Mouse (Mus musculus) CH12.LX (cell line): ENCODE measurements around the gene Prom1. TPM values are rescaled to one million over a fixed set of nuclear protein-coding genes. Genes with fewer than 3 reads are reported as not detected.
A peak's percentile ranks its signal among the peaks of the same experiment; 100 is the strongest.

Experiments
- DNase-seq: peaks from one replicate; pipeline ENCODE4 v3.0.0-alpha.2; 2013; ENCODE audit errors: extremely low read depth
- H3K27ac ChIP-seq: 2 replicates; pipeline ENCODE4 v1.5.1; 2012; ENCODE audit warnings: low read depth, mild to moderate bottlenecking, control low read depth, moderate library complexity; ENCODE audit not compliant: insufficient read depth
- H3K27me3 ChIP-seq: replicated peaks from 2 replicates; pipeline ENCODE3; 2012; ENCODE audit warnings: inconsistent platforms
- H3K36me3 ChIP-seq, 2 experiments: replicated peaks in 1 of 2; 2 replicates each; pipeline versions ENCODE3 to v1.6.1; 2012; ENCODE audit warnings: inconsistent platforms in 1 of 2, low read length in 1 of 2, mild to moderate bottlenecking in 1 of 2, mixed read lengths in 1 of 2, moderate library complexity in 1 of 2; ENCODE audit not compliant: control insufficient read depth in 1 of 2, insufficient read depth in 1 of 2
- H3K4me1 ChIP-seq, 2 experiments: 2 replicates each; pipeline ENCODE4 v1.6.1; 2012; ENCODE audit warnings: inconsistent platforms in 1 of 2, moderate library complexity in 1 of 2; ENCODE audit not compliant: insufficient read depth in 2 of 2, control insufficient read depth in 1 of 2
- H3K4me2 ChIP-seq: 2 replicates; pipeline ENCODE4 v1.6.1; 2012; ENCODE audit warnings: low read depth, mild to moderate bottlenecking, control low read depth; ENCODE audit not compliant: poor library complexity, insufficient read depth, severe bottlenecking
- H3K4me3 ChIP-seq, 3 experiments: fragments of 150-350 bp in 1 of 3; sonication (generic) in 1 of 3; replicated peaks in 1 of 3; 2 replicates each; pipeline versions ENCODE3 to v1.5.1; 2011 to 2012; ENCODE audit warnings: low read depth in 2 of 3, low read length in 2 of 3, mild to moderate bottlenecking in 2 of 3, moderate library complexity in 2 of 3, control low read depth in 1 of 3, improper control_type of control experiment in 1 of 3, inconsistent platforms in 1 of 3, mixed read lengths in 1 of 3; ENCODE audit not compliant: poor library complexity in 1 of 3
- H3K79me2 ChIP-seq: replicated peaks from 2 replicates; pipeline ENCODE4 v1.6.1; 2012; ENCODE audit warnings: mild to moderate bottlenecking, moderate library complexity; ENCODE audit not compliant: control insufficient read depth, poor library complexity, insufficient read depth, severe bottlenecking; ENCODE audit errors: extremely low read depth
- H3K9ac ChIP-seq: 2 replicates; pipeline ENCODE4 v1.6.1; 2012; ENCODE audit warnings: low read depth, mild to moderate bottlenecking, control low read depth, moderate library complexity; ENCODE audit not compliant: insufficient read depth
- H3K9me3 ChIP-seq: replicated peaks from 2 replicates; pipeline ENCODE3; 2012; ENCODE audit warnings: low read length, inconsistent platforms, mixed read lengths
- BHLHE40 ChIP-seq: IDR thresholded peaks from 2 replicates; pipeline ENCODE4 v1.6.1; 2011; ENCODE audit warnings: mild to moderate bottlenecking, low read depth, low read length, improper control_type of control experiment
- CHD1 ChIP-seq: IDR thresholded peaks from 2 replicates; pipeline ENCODE4 v1.6.1; 2012; ENCODE audit warnings: low read depth, low read length, improper control_type of control experiment, inconsistent platforms
- CTCF ChIP-seq, 2 experiments: IDR thresholded peaks in 1 of 2; conservative IDR thresholded peaks in 1 of 2; 2 replicates each; pipeline ENCODE4 v1.5.1; 2011 to 2012; ENCODE audit warnings: low read depth in 2 of 2, low read length in 2 of 2, improper control_type of control experiment in 1 of 2, inconsistent platforms in 1 of 2, mild to moderate bottlenecking in 1 of 2, moderate library complexity in 1 of 2
- ELF1 ChIP-seq: IDR thresholded peaks from 2 replicates; pipeline ENCODE4 v1.6.1; 2014; ENCODE audit warnings: low read depth, mild to moderate bottlenecking, inconsistent platforms, low read length, improper control_type of control experiment
- EP300 ChIP-seq: IDR thresholded peaks from 2 replicates; pipeline ENCODE4 v1.6.1; 2011; ENCODE audit warnings: low read length, improper control_type of control experiment
- ETS1 ChIP-seq: conservative IDR thresholded peaks from 2 replicates; pipeline ENCODE4 v1.6.1; 2012; ENCODE audit warnings: low read depth, mild to moderate bottlenecking, inconsistent platforms, low read length, improper control_type of control experiment, moderate library complexity
- HCFC1 ChIP-seq: IDR thresholded peaks from 2 replicates; pipeline ENCODE4 v1.6.1; 2012; ENCODE audit warnings: low read depth, mild to moderate bottlenecking, inconsistent platforms, low read length, improper control_type of control experiment
- IRF4 ChIP-seq: IDR thresholded peaks from 2 replicates; pipeline ENCODE4 v1.6.1; 2014; ENCODE audit warnings: low read depth, mild to moderate bottlenecking, inconsistent platforms, low read length, improper control_type of control experiment
- JUN ChIP-seq: IDR thresholded peaks from 2 replicates; pipeline ENCODE4 v1.6.1; 2011; ENCODE audit warnings: low read depth, mild to moderate bottlenecking, low read length, improper control_type of control experiment, moderate library complexity; ENCODE audit not compliant: insufficient read depth
- JUND ChIP-seq: conservative IDR thresholded peaks from 2 replicates; pipeline ENCODE4 v1.6.1; 2011; ENCODE audit warnings: low read depth, low read length, improper control_type of control experiment
- KAT2A ChIP-seq: IDR thresholded peaks from 2 replicates; pipeline ENCODE4 v1.6.1; 2012; ENCODE audit warnings: low read length, improper control_type of control experiment, inconsistent platforms; ENCODE audit not compliant: insufficient replicate concordance
- MAFK ChIP-seq: IDR thresholded peaks from 2 replicates; pipeline ENCODE4 v1.6.1; 2011; ENCODE audit warnings: low read length, improper control_type of control experiment; ENCODE audit not compliant: insufficient replicate concordance
- MAX ChIP-seq: IDR thresholded peaks from 2 replicates; pipeline ENCODE4 v1.6.1; 2011; ENCODE audit warnings: low read length, improper control_type of control experiment
- MAZ ChIP-seq: IDR thresholded peaks from 2 replicates; pipeline ENCODE4 v1.6.1; 2012; ENCODE audit warnings: low read depth, mild to moderate bottlenecking, inconsistent platforms, low read length, improper control_type of control experiment, moderate library complexity
- MXI1 ChIP-seq: IDR thresholded peaks from 2 replicates; pipeline ENCODE4 v1.6.1; 2011; ENCODE audit warnings: mild to moderate bottlenecking, low read depth, low read length, improper control_type of control experiment
- MYC ChIP-seq: IDR thresholded peaks from 2 replicates; pipeline ENCODE4 v1.6.1; 2011; ENCODE audit warnings: low read depth, mild to moderate bottlenecking, improper control_type of control experiment, low read length
- NELFE ChIP-seq: IDR thresholded peaks from 2 replicates; pipeline ENCODE4 v1.6.1; 2011; ENCODE audit warnings: low read depth, low read length, improper control_type of control experiment
- NRF1 ChIP-seq: IDR thresholded peaks from 2 replicates; pipeline ENCODE4 v1.6.1; 2014; ENCODE audit warnings: low read depth, mild to moderate bottlenecking, inconsistent platforms, low read length, improper control_type of control experiment, moderate library complexity
- POLR2A ChIP-seq: IDR thresholded peaks from 2 replicates; pipeline ENCODE4 v1.6.1; 2011; ENCODE audit warnings: low read depth, mild to moderate bottlenecking, improper control_type of control experiment, low read length
- POLR2AphosphoS2 ChIP-seq: IDR thresholded peaks from 2 replicates; pipeline ENCODE4 v1.6.1; 2011; ENCODE audit warnings: low read depth, low read length, improper control_type of control experiment
- RCOR1 ChIP-seq: conservative IDR thresholded peaks from 2 replicates; pipeline ENCODE4 v1.6.1; 2012; ENCODE audit warnings: low read depth, mild to moderate bottlenecking, inconsistent platforms, low read length, improper control_type of control experiment
- TBP ChIP-seq: conservative IDR thresholded peaks from 2 replicates; pipeline ENCODE4 v1.6.1; 2011; ENCODE audit warnings: low read depth, low read length, improper control_type of control experiment
- TCF12 ChIP-seq: IDR thresholded peaks from 2 replicates; pipeline ENCODE4 v1.6.1; 2014; ENCODE audit warnings: low read depth, mild to moderate bottlenecking, inconsistent platforms, low read length, improper control_type of control experiment
- UBTF ChIP-seq: IDR thresholded peaks from 2 replicates; pipeline ENCODE4 v1.6.1; 2012; ENCODE audit warnings: low read depth, mild to moderate bottlenecking, inconsistent platforms, low read length, improper control_type of control experiment, moderate library complexity
- USF1 ChIP-seq: IDR thresholded peaks from 2 replicates; pipeline ENCODE4 v1.6.1; 2014; ENCODE audit warnings: low read depth, mild to moderate bottlenecking, inconsistent platforms, low read length, improper control_type of control experiment
- ZC3H11A ChIP-seq: IDR thresholded peaks from 2 replicates; pipeline ENCODE4 v1.6.1; 2012; ENCODE audit warnings: low read depth, mild to moderate bottlenecking, inconsistent platforms, low read length, improper control_type of control experiment
- ZNF384 ChIP-seq: IDR thresholded peaks from 2 replicates; pipeline ENCODE4 v1.6.1; 2012; ENCODE audit warnings: low read depth, low read length, improper control_type of control experiment, inconsistent platforms
- dilution Hi-C: fragments of 300-500 bp; cut with MboI; formaldehyde crosslinking; loops from 2 replicates; pipeline ENCODE4 v1.14.3; 2020; ENCODE audit warnings: low sequenced_read_pairs; ENCODE audit not compliant: extremely low pct_unique_long_range_greater_than_20kb, extremely low pct_ligation_motif_present
- in situ Hi-C: fragments of 300-500 bp; cut with MboI; formaldehyde crosslinking; loops from 3 replicates; pipeline ENCODE4 v1.14.3; 2019; ENCODE audit warnings: low sequenced_read_pairs, low pct_ligation_motif_present, low pct_unique_long_range_greater_than_20kb, mixed read lengths
- polyA plus RNA-seq: library from polyadenylated mRNA; unstranded; fragments of >175 nt; gene quantifications from 2 replicates; pipeline ENCODE4 v1.2.1, GENCODE M21; 2012; ENCODE audit warnings: low read depth; ENCODE audit not compliant: insufficient read length
- total RNA-seq, 2 experiments: library from RNA; depleted of rRNA; stranded (reverse); fragments of 300-350 nt in 1 of 2; fragments of >200 nt in 1 of 2; gene quantifications; 2 replicates each; pipeline ENCODE4 v1.2.3; 2012 to 2014

Gene Prom1
- total and polyA plus RNA-seq, 3 experiments, result 0.13 to 0.39 (median 0.21) TPM

GRCm38 (mm10) chr5:43948111-43948743, 153.6 kb downstream of the Prom1 start:
- Histone ChIP-seq H3K4me2 (peak overlapping the region; percentile 95), H3K9ac (peak overlapping the region; percentile 59), H3K36me3 (no peaks in the 10 kb centered on the region), H3K4me1 (peaks cover 10 to 48% of the 10 kb centered on the region in 2 experiments), H3K27ac (peak overlapping the region; percentile 73), H3K4me3 (peak overlapping the region; percentile 37 to 47 (median 41)), H3K9me3 (no peaks in the 10 kb centered on the region), H3K27me3 (no peaks in the 10 kb centered on the region)
- peak; percentile 95 for DNase-seq
- dilution Hi-C loops (no loop called here), in situ Hi-C loops (no loop called here)
- TF ChIP-seq MXI1 (no peak), ZNF384 (peak; percentile 97), CTCF (conservative IDR thresholded peaks at IDR 0.05 in 1 of 2, IDR thresholded peaks at IDR 0.05 in 1 of 2; ENCODE audit: low read depth in 2 of 2, low read length in 2 of 2) (no peak), BHLHE40 (peak; percentile 74), JUND (0 out of 2 replicates have a peak, but pooled peaks have one; percentile 45), IRF4 (peak; percentile 21; the same call in 1 of the 2 replicates), NRF1 (0 out of 2 replicates have a peak, but pooled peaks have one; percentile 26), TCF12 (peak; percentile 85), MAFK (no peak), JUN (0 out of 2 replicates have a peak, but pooled peaks have one; percentile 1), EP300 (peak; percentile 61), ETS1 (peak; percentile 85), TBP (peak; percentile 86), RCOR1 (no peak), MAZ (0 out of 2 replicates have a peak, but pooled peaks have one; percentile 43), MAX (peak; percentile 67; the same call in 1 of the 2 replicates), UBTF (peak; percentile 98), CHD1 (no peak), POLR2A (peak; percentile 63; the same call in 1 of the 2 replicates)
- TF ChIP-seq, all 38 proteins: peak for 14
- H3K79me2 ChIP-seq, result no peaks in the 10 kb centered on the region

- Histone ChIP-seq H3K9me3 (no peaks in the 10 kb centered on the region), H3K79me2 (no peaks in the 10 kb centered on the region), H3K27me3 (no peaks in the 10 kb centered on the region), H3K4me1 (peaks cover 10 to 48% of the 10 kb centered on the region in 2 experiments), H3K4me2 (peak overlapping the region; percentile 95), H3K4me3 (peak overlapping the region in 2 of 3 experiments; percentile 17 to 41), H3K9ac (peak overlapping the region; percentile 59), H3K36me3 (no peaks in the 10 kb centered on the region), H3K27ac (peak overlapping the region; percentile 73)
- in situ Hi-C loops, result no loop called here
- DNase-seq, result peak; percentile 82
- dilution Hi-C loops, result no loop called here
- TF ChIP-seq NELFE (peak; percentile 51; the same call in 1 of the 2 replicates), CTCF (conservative IDR thresholded peaks at IDR 0.05 in 1 of 2, IDR thresholded peaks at IDR 0.05 in 1 of 2; ENCODE audit: low read depth in 2 of 2, low read length in 2 of 2) (no peak), POLR2AphosphoS2 (no peak), KAT2A (no peak), USF1 (no peak), EP300 (peak; percentile 73), JUN (no peak), MYC (peak; percentile 55; the same call in 1 of the 2 replicates), JUND (no peak), TCF12 (peak; percentile 50; the same call in 1 of the 2 replicates), TBP (peak; percentile 62; the same call in 1 of the 2 replicates), ELF1 (peak; percentile 66), ZC3H11A (no peak), BHLHE40 (peak; percentile 35; the same call in 1 of the 2 replicates), HCFC1 (no peak), MAFK (no peak), MAX (0 out of 2 replicates have a peak, but pooled peaks have one; percentile 17), ETS1 (peak; percentile 82), CHD1 (peak; percentile 81), POLR2A (peak; percentile 41)
Measured at GRCm38 (mm10) chr5:43947330-43947977, 154.4 kb downstream of the Prom1 start.
